Mouse (Mus musculus) MEL (cell line): ENCODE measurements at regions not wholly inside any gene's neighbourhood (a gene's known extent, or its start where the extent isn't known, plus 50 kb on each side); places are given as distances from the start of the nearest gene placed in this dataset.

ENCODE experiments used
- DNase-seq: peaks from one replicate; pipeline ENCODE4 v3.0.0; 2011; ENCODE audit warnings: low read depth, low spot score
- H3K27ac ChIP-seq: 2 replicates; pipeline ENCODE4 v1.5.1; 2012; ENCODE audit warnings: low read depth, mild to moderate bottlenecking, control low read depth, low read length, moderate library complexity; ENCODE audit not compliant: control insufficient read depth
- H3K27me3 ChIP-seq, 2 experiments: fragments of 150-350 bp in 1 of 2; sonication (generic) in 1 of 2; 2 replicates each; pipeline ENCODE4 v1.6.1; 2012; ENCODE audit warnings: low read length in 2 of 2, mild to moderate bottlenecking in 2 of 2, improper control_type of control experiment in 1 of 2, moderate library complexity in 1 of 2; ENCODE audit not compliant: insufficient read depth in 2 of 2, control insufficient read depth in 1 of 2
- H3K36me3 ChIP-seq, 2 experiments: 2 replicates each; pipeline ENCODE4 v1.6.1; 2012 to 2014; ENCODE audit warnings: low read length in 2 of 2, improper control_type of control experiment in 1 of 2, inconsistent platforms in 1 of 2, mild to moderate bottlenecking in 1 of 2; ENCODE audit not compliant: insufficient read depth in 2 of 2, control insufficient read depth in 1 of 2
- H3K4me1 ChIP-seq, 2 experiments: fragments of 150-350 bp in 1 of 2; sonication (generic) in 1 of 2; 2 replicates each; pipeline ENCODE4 v1.6.1; 2012; ENCODE audit warnings: low read length in 2 of 2, improper control_type of control experiment in 1 of 2, mild to moderate bottlenecking in 1 of 2; ENCODE audit not compliant: insufficient read depth in 2 of 2, control insufficient read depth in 1 of 2
- H3K4me3 ChIP-seq, 2 experiments: fragments of 150-350 bp in 1 of 2; sonication (generic) in 1 of 2; 2 replicates each; pipeline ENCODE4 v1.5.1; 2012; ENCODE audit warnings: low read depth in 2 of 2, low read length in 2 of 2, mild to moderate bottlenecking in 2 of 2, moderate library complexity in 2 of 2, control low read depth in 1 of 2, improper control_type of control experiment in 1 of 2; ENCODE audit not compliant: control insufficient read depth in 1 of 2, insufficient read depth in 1 of 2
- H3K79me2 ChIP-seq: 2 replicates; pipeline ENCODE4 v1.6.1; 2012; ENCODE audit warnings: mild to moderate bottlenecking, low read length, moderate library complexity; ENCODE audit not compliant: control insufficient read depth, poor library complexity, insufficient read depth
- H3K9ac ChIP-seq: 2 replicates; pipeline ENCODE4 v1.6.1; 2012; ENCODE audit warnings: low read depth, mild to moderate bottlenecking, control low read depth, low read length, moderate library complexity; ENCODE audit not compliant: control insufficient read depth, poor library complexity, severe bottlenecking
- H3K9me3 ChIP-seq: fragments of 150-350 bp; sonication (generic); replicated peaks from 2 replicates; pipeline ENCODE4 v1.6.1; 2012; ENCODE audit warnings: mild to moderate bottlenecking, low read length, improper control_type of control experiment, moderate library complexity; ENCODE audit not compliant: insufficient read depth
- BHLHE40 ChIP-seq: IDR thresholded peaks from 2 replicates; pipeline ENCODE4 v1.6.1; 2012; ENCODE audit warnings: low read depth, mild to moderate bottlenecking, inconsistent platforms, low read length, improper control_type of control experiment, borderline replicate concordance
- CHD2 ChIP-seq: IDR thresholded peaks from 2 replicates; pipeline ENCODE4 v1.6.1; 2011; ENCODE audit warnings: low read length, improper control_type of control experiment
- ELF1 ChIP-seq: IDR thresholded peaks from 2 replicates; pipeline ENCODE4 v1.6.1; 2014; ENCODE audit warnings: low read depth, mild to moderate bottlenecking, inconsistent platforms, low read length, improper control_type of control experiment, moderate library complexity
- ETS1 ChIP-seq: IDR thresholded peaks from 2 replicates; pipeline ENCODE4 v1.6.1; 2012; ENCODE audit warnings: low read depth, mild to moderate bottlenecking, inconsistent platforms, low read length, improper control_type of control experiment, moderate library complexity
- GATA1 ChIP-seq: IDR thresholded peaks from 2 replicates; pipeline ENCODE4 v1.6.1; 2011; ENCODE audit warnings: low read depth, low read length, improper control_type of control experiment
- KAT2A ChIP-seq: conservative IDR thresholded peaks from 2 replicates; pipeline ENCODE4 v1.6.1; 2012; ENCODE audit warnings: low read depth, low read length, improper control_type of control experiment, inconsistent platforms
- MAFK ChIP-seq: IDR thresholded peaks from 2 replicates; pipeline ENCODE4 v1.6.1; 2011; ENCODE audit warnings: low read depth, mild to moderate bottlenecking, low read length, improper control_type of control experiment, borderline replicate concordance
- MAX ChIP-seq: IDR thresholded peaks from 2 replicates; pipeline ENCODE4 v1.6.1; 2011; ENCODE audit warnings: low read length, improper control_type of control experiment
- MAZ ChIP-seq: IDR thresholded peaks from 2 replicates; pipeline ENCODE4 v1.6.1; 2012; ENCODE audit warnings: low read depth, mild to moderate bottlenecking, inconsistent platforms, low read length, improper control_type of control experiment
- MEF2A ChIP-seq: IDR thresholded peaks from 2 replicates; pipeline ENCODE4 v1.6.1; 2014; ENCODE audit warnings: low read depth, mild to moderate bottlenecking, inconsistent platforms, low read length, improper control_type of control experiment; ENCODE audit not compliant: poor library complexity, insufficient replicate concordance, severe bottlenecking; ENCODE audit errors: extremely low read depth
- MYB ChIP-seq: IDR thresholded peaks from 2 replicates; pipeline ENCODE4 v1.6.1; 2011; ENCODE audit warnings: mild to moderate bottlenecking, low read depth, low read length, improper control_type of control experiment
- MYC ChIP-seq: IDR thresholded peaks from 2 replicates; pipeline ENCODE4 v1.6.1; 2011; ENCODE audit warnings: low read depth, mild to moderate bottlenecking, low read length, improper control_type of control experiment, moderate library complexity
- NELFE ChIP-seq: IDR thresholded peaks from 2 replicates; pipeline ENCODE4 v1.6.1; 2011; ENCODE audit warnings: low read depth, low read length, improper control_type of control experiment
- NRF1 ChIP-seq: IDR thresholded peaks from 2 replicates; pipeline ENCODE4 v1.6.1; 2014; ENCODE audit warnings: low read depth, mild to moderate bottlenecking, inconsistent platforms, low read length, improper control_type of control experiment, moderate library complexity; ENCODE audit not compliant: poor library complexity, insufficient read depth, severe bottlenecking
- POLR2A ChIP-seq, 2 experiments: IDR thresholded peaks; 2 replicates each; pipeline ENCODE4 v1.6.1; 2011 to 2012; ENCODE audit warnings: low read length in 2 of 2, mild to moderate bottlenecking in 2 of 2, control low read depth in 1 of 2, improper control_type of control experiment in 1 of 2, low read depth in 1 of 2, moderate library complexity in 1 of 2; ENCODE audit not compliant: control insufficient read depth in 1 of 2, insufficient read depth in 1 of 2, poor library complexity in 1 of 2
- POLR2AphosphoS2 ChIP-seq: IDR thresholded peaks from 2 replicates; pipeline ENCODE4 v1.6.1; 2011; ENCODE audit warnings: low read length, improper control_type of control experiment
- POLR2AphosphoS5 ChIP-seq: IDR thresholded peaks from 2 replicates; pipeline ENCODE4 v1.6.1; 2012; ENCODE audit warnings: low read depth, borderline replicate concordance, mild to moderate bottlenecking, inconsistent platforms, low read length, moderate library complexity, mixed read lengths
- RAD21 ChIP-seq: IDR thresholded peaks from 2 replicates; pipeline ENCODE4 v1.6.1; 2011; ENCODE audit warnings: mild to moderate bottlenecking, low read depth, low read length, improper control_type of control experiment
- RCOR1 ChIP-seq: IDR thresholded peaks from 2 replicates; pipeline ENCODE4 v1.6.1; 2012; ENCODE audit warnings: low read depth, mild to moderate bottlenecking, inconsistent platforms, low read length, improper control_type of control experiment
- SMC3 ChIP-seq: IDR thresholded peaks from 2 replicates; pipeline ENCODE4 v1.6.1; 2011; ENCODE audit warnings: low read depth, low read length, improper control_type of control experiment
- TCF12 ChIP-seq: IDR thresholded peaks from 2 replicates; pipeline ENCODE4 v1.6.1; 2014; ENCODE audit warnings: low read depth, mild to moderate bottlenecking, inconsistent platforms, low read length, improper control_type of control experiment, moderate library complexity
- USF1 ChIP-seq: IDR thresholded peaks from 2 replicates; pipeline ENCODE4 v1.6.1; 2014; ENCODE audit warnings: low read depth, mild to moderate bottlenecking, inconsistent platforms, low read length, improper control_type of control experiment, moderate library complexity
- USF2 ChIP-seq, 2 experiments: IDR thresholded peaks; 2 replicates each; pipeline ENCODE4 v1.6.1; 2011 to 2012; ENCODE audit warnings: improper control_type of control experiment in 2 of 2, low read length in 2 of 2, borderline replicate concordance in 1 of 2, inconsistent platforms in 1 of 2, low read depth in 1 of 2, mild to moderate bottlenecking in 1 of 2; ENCODE audit not compliant: insufficient read depth in 1 of 2
- ZKSCAN1 ChIP-seq: IDR thresholded peaks from 2 replicates; pipeline ENCODE4 v1.6.1; 2012; ENCODE audit warnings: low read depth, mild to moderate bottlenecking, inconsistent platforms, low read length, improper control_type of control experiment, moderate library complexity
- ZMIZ1 ChIP-seq: IDR thresholded peaks from 2 replicates; pipeline ENCODE4 v1.6.1; 2012; ENCODE audit warnings: low read depth, mild to moderate bottlenecking, inconsistent platforms, low read length, improper control_type of control experiment, moderate library complexity

DNA sequence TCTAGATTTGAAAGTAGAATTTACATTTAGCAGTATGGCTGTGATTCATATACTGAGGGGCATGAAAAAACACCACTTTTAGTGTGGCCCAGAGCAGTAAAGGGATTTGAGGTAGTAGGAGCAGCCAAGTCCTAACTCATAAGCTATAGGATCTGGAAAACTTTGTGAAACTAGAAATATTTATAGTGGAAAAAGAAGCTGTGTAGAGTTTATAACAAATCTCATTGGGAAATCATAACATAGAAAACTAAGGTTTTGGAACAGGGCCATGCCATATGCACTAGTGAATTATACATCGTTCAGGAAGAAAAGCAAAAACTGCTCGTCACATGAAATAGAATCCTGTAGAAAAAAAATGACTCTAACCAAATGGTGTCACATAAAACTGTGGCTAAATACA lies 143.7 kb upstream of the Aldoart1 start:
- Histone ChIP-seq H3K4me1 (no peaks in the 10 kb centered on the region), H3K27ac (no peak overlapping the region), H3K9me3 (no peaks in the 10 kb centered on the region), H3K27me3 (no peaks in the 10 kb centered on the region), H3K4me3 (no peak overlapping the region), H3K36me3 (no peaks in the 10 kb centered on the region), H3K79me2 (no peaks in the 10 kb centered on the region), H3K9ac (no peak overlapping the region)
- TF ChIP-seq NRF1 (no peak), ETS1 (no peak), MAX (no peak), USF2 (IDR thresholded peaks at IDR 0.05; ENCODE audit: borderline replicate concordance in 1 of 2, insufficient read depth in 1 of 2, low read depth in 1 of 2, low read length in 2 of 2) (no peak), MAZ (no peak), SMC3 (no peak), MYB (no peak), MAFK (no peak), ZKSCAN1 (no peak), RAD21 (no peak), RCOR1 (no peak), POLR2A (IDR thresholded peaks at IDR 0.05; ENCODE audit: control insufficient read depth in 1 of 2, insufficient read depth in 1 of 2, low read depth in 1 of 2, low read length in 2 of 2, poor library complexity in 1 of 2) (no peak), TCF12 (no peak), KAT2A (no peak), NELFE (no peak), ZMIZ1 (no peak), CHD2 (no peak), USF1 (no peak)
- no peak for DNase-seq

DNA sequence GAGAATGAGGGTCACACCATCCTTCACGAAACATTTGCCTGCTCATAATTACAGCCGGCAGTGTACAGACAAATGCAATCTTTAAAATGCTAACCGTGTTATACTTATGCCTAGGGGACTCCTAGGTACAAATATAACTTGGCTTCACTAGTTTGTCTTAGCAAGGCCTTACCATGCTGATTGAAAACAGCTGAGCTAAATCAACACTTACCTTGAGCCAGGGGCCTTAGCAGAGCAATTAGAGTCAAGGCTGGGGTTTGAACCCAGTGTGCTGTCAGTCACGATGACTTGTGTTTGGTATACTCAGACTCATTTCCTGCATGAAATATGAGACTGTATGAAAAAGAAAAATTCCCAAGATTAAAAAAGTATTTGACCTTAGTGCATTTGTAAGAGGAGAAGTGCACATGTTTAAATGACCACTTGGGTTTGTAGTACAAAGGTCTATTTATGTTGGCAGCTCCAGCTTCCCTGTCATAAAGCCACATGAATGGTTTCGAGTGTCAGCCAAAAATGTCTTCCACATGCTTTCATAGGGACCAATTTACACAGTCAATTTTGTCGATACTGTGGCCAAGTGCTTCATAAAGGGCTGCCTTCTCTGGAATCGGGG lies 94.0 kb upstream of the Aldoart1 start:
- DNase-seq = no peak
- Histone ChIP-seq H3K79me2 (no peaks in the 10 kb centered on the region), H3K27me3 (no peaks in the 10 kb centered on the region), H3K9me3 (no peaks in the 10 kb centered on the region), H3K27ac (no peak overlapping the region), H3K4me1 (no peaks in the 10 kb centered on the region), H3K36me3 (no peaks in the 10 kb centered on the region), H3K4me3 (no peak overlapping the region), H3K9ac (no peak overlapping the region)
- TF ChIP-seq NRF1 (no peak), CHD2 (no peak), MAZ (no peak), BHLHE40 (no peak), ETS1 (no peak), GATA1 (no peak), POLR2AphosphoS5 (no peak), ELF1 (no peak), MEF2A (no peak), MYC (no peak), POLR2AphosphoS2 (no peak), RAD21 (no peak)
